Mouse (Mus musculus) ES-Bruce4 (cell line): Measurements from ENCODE around the gene Unc5b. TPM values are rescaled to one million over a fixed set of nuclear protein-coding genes. Genes with fewer than 3 reads are reported as not detected.

Experiments used
- H3K27ac ChIP-seq: 2 replicates; pipeline ENCODE4 v1.5.1; 2012; ENCODE audit warnings: low read length, inconsistent platforms; ENCODE audit not compliant: insufficient read depth
- H3K27me3 ChIP-seq: 2 replicates; pipeline ENCODE4 v1.6.1; 2012; ENCODE audit warnings: mild to moderate bottlenecking, low read length, inconsistent platforms; ENCODE audit not compliant: control insufficient read depth, poor library complexity, insufficient read depth, severe bottlenecking
- H3K36me3 ChIP-seq: 2 replicates; pipeline ENCODE4 v1.6.1; 2012; ENCODE audit warnings: inconsistent platforms, mild to moderate bottlenecking, low read length, moderate library complexity; ENCODE audit not compliant: control insufficient read depth, poor library complexity, insufficient read depth, severe bottlenecking
- H3K4me1 ChIP-seq: one replicate; pipeline ENCODE4 v1.8.1; 2011; ENCODE audit warnings: low read length; ENCODE audit not compliant: control insufficient read depth, insufficient read depth
- H3K4me3 ChIP-seq: 2 replicates; pipeline ENCODE4 v1.5.1; 2011; ENCODE audit warnings: low read depth, mild to moderate bottlenecking, low read length
- H3K9ac ChIP-seq: 2 replicates; pipeline ENCODE4 v1.6.1; 2012; ENCODE audit warnings: low read depth, mild to moderate bottlenecking, inconsistent platforms; ENCODE audit not compliant: poor library complexity, severe bottlenecking
- H3K9me3 ChIP-seq: replicated peaks from 2 replicates; pipeline ENCODE4 v1.6.1; 2012; ENCODE audit warnings: mild to moderate bottlenecking, low read length, inconsistent platforms; ENCODE audit not compliant: control insufficient read depth, poor library complexity, insufficient read depth, severe bottlenecking
- CTCF ChIP-seq: IDR thresholded peaks from one replicate; pipeline ENCODE4 v1.8.1; 2011; ENCODE audit warnings: low read depth, low read length
- EP300 ChIP-seq: IDR thresholded peaks from 2 replicates; pipeline ENCODE4 v1.6.1; 2011; ENCODE audit warnings: low read depth, low read length; ENCODE audit not compliant: insufficient read depth
- POLR2A ChIP-seq: IDR thresholded peaks from one replicate; pipeline ENCODE4 v1.8.1; 2011; ENCODE audit warnings: low read length; ENCODE audit not compliant: insufficient read depth
- polyA plus RNA-seq: library from polyadenylated mRNA; stranded (reverse); fragments of >200 nt; gene quantifications from 2 replicates; pipeline ENCODE4 v1.2.4, GENCODE M21; 2011; ENCODE audit warnings: low read depth; ENCODE audit not compliant: missing spikeins, insufficient read depth, insufficient read length

Gene Unc5b
- polyA plus RNA-seq, 1 experiment = 36.7 TPM

GRCm38 (mm10) chr10:60813606-60814005, 17.8 kb downstream of the Unc5b start:
- peaks cover 22% of the 10 kb centered on the region for H3K4me1 ChIP-seq
- H3K27me3 ChIP-seq = no peaks in the 10 kb centered on the region
- H3K9me3 ChIP-seq = no peaks in the 10 kb centered on the region
- no peak for TF ChIP-seq POLR2A
- TF ChIP-seq EP300 = peak; percentile 91
- H3K9ac ChIP-seq = 0 out of 2 replicates have a peak overlapping the region, but pooled peaks have one; percentile 7
- peak overlapping the region; percentile 77 for H3K27ac ChIP-seq
- H3K36me3 ChIP-seq = no peaks in the 10 kb centered on the region
- 0 out of 2 replicates have a peak overlapping the region, but pooled peaks have one; percentile 8 for H3K4me3 ChIP-seq

GRCm38 (mm10) chr10:60811792-60812525, 19.4 kb downstream of the Unc5b start:
- no peaks in the 10 kb centered on the region for H3K9me3 ChIP-seq
- H3K4me3 ChIP-seq = peak overlapping the region; percentile 23
- H3K9ac ChIP-seq = peak overlapping the region; percentile 12; the same call in 1 of the 2 replicates
- TF ChIP-seq CTCF (no peak), EP300 (peak; percentile 96)
- H3K4me1 ChIP-seq = peaks cover 22% of the 10 kb centered on the region
- peak overlapping the region; percentile 22; the same call in 1 of the 2 replicates for H3K27ac ChIP-seq
- no peaks in the 10 kb centered on the region for H3K27me3 ChIP-seq
- H3K36me3 ChIP-seq = no peaks in the 10 kb centered on the region

DNA sequence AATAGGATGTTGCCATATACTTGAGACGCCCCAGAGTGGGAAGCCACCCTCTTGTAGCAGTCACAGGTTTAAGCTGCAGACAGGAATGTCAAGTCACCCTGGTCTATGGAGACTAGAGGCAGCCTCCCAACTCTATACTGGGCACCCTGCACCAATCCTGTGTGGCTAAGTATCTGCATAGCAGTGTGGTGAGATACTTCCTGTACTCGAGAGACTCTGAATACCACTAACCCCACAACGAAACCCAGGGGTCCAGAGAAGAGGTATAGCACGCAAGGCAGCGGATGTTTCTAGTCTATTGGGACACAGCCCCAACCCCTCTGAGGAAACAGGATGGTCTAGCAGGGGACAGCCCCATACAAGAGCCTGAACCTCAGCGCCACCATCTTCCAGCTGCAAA, 22.9 kb downstream of the Unc5b start:
- Histone ChIP-seq H3K9ac (no peak overlapping the region), H3K9me3 (no peaks in the 10 kb centered on the region), H3K27ac (no peak overlapping the region), H3K4me3 (no peak overlapping the region), H3K36me3 (no peaks in the 10 kb centered on the region), H3K27me3 (no peaks in the 10 kb centered on the region), H3K4me1 (peaks cover 11% of the 10 kb centered on the region)
- no peak for TF ChIP-seq POLR2A
- no peak for TF ChIP-seq EP300
- no peak for TF ChIP-seq CTCF

- no peaks in the 10 kb centered on the region for H3K9me3 ChIP-seq
- H3K4me3 ChIP-seq = no peak overlapping the region
- H3K27me3 ChIP-seq = no peaks in the 10 kb centered on the region
- no peaks in the 10 kb centered on the region for H3K36me3 ChIP-seq
- TF ChIP-seq EP300 = no peak
- TF ChIP-seq CTCF = no peak
- TF ChIP-seq POLR2A = no peak
- H3K27ac ChIP-seq = no peak overlapping the region
- H3K4me1 ChIP-seq = peaks cover 11% of the 10 kb centered on the region
- H3K9ac ChIP-seq = no peak overlapping the region
These were observed 23.7 kb downstream of the Unc5b start for GRCm38 (mm10) chr10:60807531-60808185.

- H3K4me3 ChIP-seq = no peak overlapping the region
- no peak overlapping the region for H3K9ac ChIP-seq
- H3K36me3 ChIP-seq = no peaks in the 10 kb centered on the region
- H3K27me3 ChIP-seq = no peaks in the 10 kb centered on the region
- no peaks in the 10 kb centered on the region for H3K9me3 ChIP-seq
- TF ChIP-seq CTCF = no peak
- no peak for TF ChIP-seq POLR2A
- no peak for TF ChIP-seq EP300
- H3K27ac ChIP-seq = no peak overlapping the region
- H3K4me1 ChIP-seq = peaks cover 7% of the 10 kb centered on the region
These were observed 25.2 kb downstream of the Unc5b start for GRCm38 (mm10) chr10:60806207-60806538.
